Mouse (Mus musculus) cerebellum, adult 2 months (tissue): ENCODE data around the gene Rora. TPM values are rescaled to one million over a fixed set of nuclear protein-coding genes. Genes with fewer than 3 reads are reported as not detected.

Source experiments
- DNase-seq, 2 experiments: peaks; one replicate each; pipeline ENCODE4 v3.0.0; 2021
- H3K27ac ChIP-seq: fragments of 200-500 bp; 2 replicates; pipeline ENCODE4 v1.5.1; 2012; ENCODE audit warnings: low read length, control low read depth, inconsistent platforms; ENCODE audit not compliant: insufficient read depth
- H3K27me3 ChIP-seq: fragments of 200-500 bp; 2 replicates; pipeline ENCODE4 v1.6.1; 2012; ENCODE audit warnings: inconsistent platforms, mild to moderate bottlenecking, low read length, moderate library complexity; ENCODE audit not compliant: control insufficient read depth, insufficient read depth
- H3K4me1 ChIP-seq: fragments of 200-500 bp; 2 replicates; pipeline ENCODE4 v1.6.1; 2011; ENCODE audit warnings: low read length; ENCODE audit not compliant: control insufficient read depth, insufficient read depth
- H3K4me3 ChIP-seq: fragments of 200-500 bp; replicated peaks from 2 replicates; pipeline ENCODE3; 2011; ENCODE audit warnings: mild to moderate bottlenecking, low read depth, low read length, control low read depth; ENCODE audit not compliant: insufficient read depth
- CTCF ChIP-seq: fragments of 200-500 bp; IDR thresholded peaks from 2 replicates; pipeline ENCODE4 v1.5.1; 2011; ENCODE audit warnings: low read depth, mild to moderate bottlenecking, control low read depth, low read length, moderate library complexity, borderline replicate concordance; ENCODE audit not compliant: insufficient read depth
- POLR2A ChIP-seq: fragments of 200-500 bp; IDR thresholded peaks from 2 replicates; pipeline ENCODE4 v1.6.1; 2011; ENCODE audit warnings: low read length, control low read depth, borderline replicate concordance; ENCODE audit not compliant: insufficient read depth
- WGBS: fragments of 180-500 bp; shearing (Covaris S2); methylation state at CpG from one replicate; pipeline ENCODE4 v1.1.7; 2018; 5-methylcytosine and 5-hydroxymethylcytosine counted together
- polyA plus RNA-seq: library from polyadenylated mRNA; depleted of rRNA; stranded (reverse); fragments of >200 nt; gene quantifications from 2 replicates; pipeline ENCODE4 v1.2.3, GENCODE M21; 2012

Rora gene
- polyA plus RNA-seq, 1 experiment = 58.4 TPM

DNA sequence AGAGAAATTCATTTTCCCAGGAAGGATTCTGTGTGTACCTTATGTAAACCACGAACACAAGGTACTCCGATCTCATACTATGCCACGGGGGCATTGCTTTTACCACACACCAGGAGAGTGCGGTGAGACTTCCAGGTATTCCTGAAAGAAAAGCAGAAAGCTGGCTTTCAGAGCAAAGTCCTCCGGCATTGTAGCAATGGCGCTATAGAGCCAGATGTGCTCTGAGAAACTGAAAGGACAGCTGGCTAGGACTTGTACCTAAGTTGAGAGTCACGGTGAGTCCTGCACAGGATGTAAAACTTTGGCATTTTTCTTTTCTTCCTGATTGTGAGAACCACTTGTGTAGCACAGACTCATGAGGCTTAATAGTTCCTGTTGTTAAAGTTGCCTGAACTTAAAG, 728.2 kb downstream of the Rora start:
- 77% methylated on average over 7 of the region's 7 CpGs for WGBS

DNA sequence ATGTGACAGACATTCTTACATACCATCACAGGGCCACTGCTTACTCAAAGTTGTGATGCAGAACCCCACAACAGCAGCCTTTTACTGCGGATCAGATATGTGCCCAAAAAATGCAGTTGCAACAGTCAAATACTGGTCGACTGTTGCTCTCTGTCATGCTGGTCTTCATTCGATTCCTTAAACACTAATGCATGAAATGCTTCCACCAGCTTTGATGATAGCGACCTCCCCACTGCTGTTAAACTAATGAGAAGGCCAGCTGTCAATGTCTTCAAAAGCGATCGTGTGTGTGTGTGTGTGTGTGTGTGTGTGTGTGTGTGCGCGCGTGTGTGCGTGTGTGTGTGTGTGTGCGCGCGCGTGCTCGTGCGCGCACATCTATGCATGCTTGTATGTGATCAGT, 730.9 kb downstream of the Rora start:
- 87% methylated on average over 17 of the region's 17 CpGs for WGBS
- H3K4me3 ChIP-seq = no peak overlapping the region
- no peaks in the 10 kb centered on the region for H3K27me3 ChIP-seq
- H3K27ac ChIP-seq = no peak overlapping the region
- H3K4me1 ChIP-seq = no peaks in the 10 kb centered on the region
- no peak for DNase-seq
- TF ChIP-seq CTCF (no peak), POLR2A (no peak)

More for the DNA sequence above, 728.2 kb downstream of the Rora start:
- H3K4me3 ChIP-seq = no peak overlapping the region
- no peaks in the 10 kb centered on the region for H3K27me3 ChIP-seq
- TF ChIP-seq POLR2A (no peak), CTCF (no peak)
- H3K4me1 ChIP-seq = no peaks in the 10 kb centered on the region
- DNase-seq = peak in 1 of 2 experiments; percentile 3
- H3K27ac ChIP-seq = no peak overlapping the region

GRCm38 (mm10) chr9:69384905-69385304, 731.3 kb downstream of the Rora start:
- Histone ChIP-seq H3K4me3 (no peak overlapping the region), H3K4me1 (no peaks in the 10 kb centered on the region), H3K27ac (no peak overlapping the region), H3K27me3 (no peaks in the 10 kb centered on the region)
- no peak for TF ChIP-seq CTCF
- no peak for TF ChIP-seq POLR2A
- WGBS = 80% methylated on average over 1 of the region's 1 CpGs
- no peak for DNase-seq

GRCm38 (mm10) chr9:69387296-69387695, 733.7 kb downstream of the Rora start:
- H3K4me1 ChIP-seq = peaks cover 8% of the 10 kb centered on the region; the same call in 1 of the 2 replicates
- TF ChIP-seq POLR2A = no peak
- TF ChIP-seq CTCF = no peak
- H3K27ac ChIP-seq = no peak overlapping the region
- no peak for DNase-seq
- WGBS = 86% methylated on average over 4 of the region's 4 CpGs
- H3K4me3 ChIP-seq = no peak overlapping the region
- H3K27me3 ChIP-seq = no peaks in the 10 kb centered on the region

GRCm38 (mm10) chr9:69390631-69391030, 737.0 kb downstream of the Rora start:
- no peak overlapping the region for H3K4me3 ChIP-seq
- no peak for TF ChIP-seq POLR2A
- TF ChIP-seq CTCF = no peak
- WGBS = 20% methylated on average over 4 of the region's 4 CpGs
- no peaks in the 10 kb centered on the region for H3K27me3 ChIP-seq
- H3K27ac ChIP-seq = no peak overlapping the region
- DNase-seq = peak in 1 of 2 experiments; percentile 53
- H3K4me1 ChIP-seq = peaks cover 8% of the 10 kb centered on the region; the same call in 1 of the 2 replicates

GRCm38 (mm10) chr9:69394234-69394633, 740.6 kb downstream of the Rora start:
- 94% methylated on average over 5 of the region's 5 CpGs for WGBS
- no peak overlapping the region for H3K27ac ChIP-seq
- peaks cover 8% of the 10 kb centered on the region; the same call in 1 of the 2 replicates for H3K4me1 ChIP-seq
- DNase-seq = no peak
- TF ChIP-seq CTCF (no peak), POLR2A (no peak)
- H3K27me3 ChIP-seq = no peaks in the 10 kb centered on the region
- H3K4me3 ChIP-seq = no peak overlapping the region

- Histone ChIP-seq H3K27ac (no peak overlapping the region; the same call in 1 of the 2 replicates), H3K4me1 (no peaks in the 10 kb centered on the region), H3K4me3 (peak overlapping the region; percentile 73), H3K27me3 (no peaks in the 10 kb centered on the region)
- WGBS = 71% methylated on average over 2 of the region's 2 CpGs
- TF ChIP-seq CTCF = no peak
- TF ChIP-seq POLR2A = no peak
- no peak for DNase-seq
These were observed 743.8 kb downstream of the Rora start for GRCm38 (mm10) chr9:69397432-69397759.

- WGBS = under 1% methylated on average over 53 of the region's 53 CpGs
These were observed 744.3 kb downstream of the Rora start, which contains the start of gene Ice2 for GRCm38 (mm10) chr9:69397760-69398452. Gene Ice2, plus strand, starts transcription at chr9:69397906.

More at GRCm38 (mm10) chr9:69397760-69398452, 744.3 kb downstream of the Rora start, which contains the start of gene Ice2:
- no peak for TF ChIP-seq CTCF
- peak; percentile 70; the same call in 1 of the 2 replicates for TF ChIP-seq POLR2A
- Histone ChIP-seq H3K4me3 (peak within 1 kb of the TSS; percentile 73), H3K27ac (peak within 1 kb of the TSS; percentile 65), H3K27me3 (no peaks in the 10 kb centered on the region), H3K4me1 (no peaks in the 10 kb centered on the region)
- DNase-seq = peak; percentile 82 to 84
